Mouse (Mus musculus): Measurements from ENCODE around the gene Rin2. TPM values are rescaled to one million over a fixed set of nuclear protein-coding genes. Genes with fewer than 3 reads are reported as not detected.
"Not testable (repeated sequence)": the region's sequence is repeated elsewhere in the genome, so short reads cannot be mapped to it uniquely, and the experiment has no call there.

Rin2 gene
- polyA plus RNA-seq, 1 experiment from 2014 or later: 2.0 TPM

GRCm38 (mm10) chr2:145887937-145888765, 213.1 kb downstream of the Rin2 start:
- Histone ChIP-seq H3K4me2 (peak overlapping the region; percentile 25; the same call in 1 of the 2 replicates), H3K36me3 (replicated peaks) (no peaks in the 10 kb centered on the region; the same call in 1 of the 2 replicates), H3K9ac (no peak overlapping the region), H3K4me1 (replicated peaks) (0 out of 2 replicates have a peak, but pooled peaks cover 3% of the 10 kb centered on the region), H3K4me3 (replicated peaks) (no peak overlapping the region), H3K27me3 (no peaks in the 10 kb centered on the region), H3K27ac (replicated peaks) (peak overlapping the region; percentile 68), H3K9me3 (replicated peaks) (no peaks in the 10 kb centered on the region)
- 47% methylated on average over 14 of the region's 14 CpGs for WGBS (ENCODE audit: insufficient replicate concordance)
- peak; percentile 68 for ATAC-seq (ENCODE audit: insufficient read depth)

GRCm38 (mm10) chr2:145888766-145889480, 213.9 kb downstream of the Rin2 start:
- WGBS (ENCODE audit: insufficient replicate concordance): 55% methylated on average over 6 of the region's 6 CpGs
- Histone ChIP-seq H3K4me2 (no peak overlapping the region), H3K36me3 (replicated peaks) (no peaks in the 10 kb centered on the region; the same call in 1 of the 2 replicates), H3K27me3 (no peaks in the 10 kb centered on the region), H3K9ac (no peak overlapping the region), H3K27ac (replicated peaks) (peak overlapping the region; percentile 68), H3K4me3 (replicated peaks) (no peak overlapping the region), H3K9me3 (replicated peaks) (no peaks in the 10 kb centered on the region), H3K4me1 (replicated peaks) (0 out of 2 replicates have a peak, but pooled peaks cover 3% of the 10 kb centered on the region)
- ATAC-seq (ENCODE audit: insufficient read depth): 0 out of 2 replicates have a peak, but pooled peaks have one; percentile 23

GRCm38 (mm10) chr2:145890571-145890970, 215.6 kb downstream of the Rin2 start:
- H3K9ac ChIP-seq: no peak overlapping the region
- H3K27me3 ChIP-seq: no peaks in the 10 kb centered on the region
- H3K9me3 ChIP-seq (replicated peaks): no peaks in the 10 kb centered on the region
- no peak overlapping the region for H3K4me3 ChIP-seq (replicated peaks)
- no peaks in the 10 kb centered on the region for H3K4me1 ChIP-seq (replicated peaks)
- H3K4me2 ChIP-seq: no peak overlapping the region
- H3K36me3 ChIP-seq (replicated peaks): no peaks in the 10 kb centered on the region; the same call in 1 of the 2 replicates
- ATAC-seq (ENCODE audit: insufficient read depth): no peak
- no peak overlapping the region for H3K27ac ChIP-seq (replicated peaks)
- WGBS (ENCODE audit: insufficient replicate concordance): 53% methylated on average over 2 of the region's 2 CpGs

- H3K27me3 ChIP-seq: no peaks in the 10 kb centered on the region
- no peak overlapping the region for H3K27ac ChIP-seq (replicated peaks)
- ATAC-seq (ENCODE audit: insufficient read depth): no peak
- WGBS (ENCODE audit: insufficient replicate concordance): 90% methylated on average over 6 of the region's 6 CpGs
- H3K36me3 ChIP-seq (replicated peaks): no peaks in the 10 kb centered on the region
- H3K4me3 ChIP-seq (replicated peaks): no peak overlapping the region
- no peak overlapping the region for H3K9ac ChIP-seq
- H3K4me2 ChIP-seq: no peak overlapping the region
- H3K9me3 ChIP-seq (replicated peaks): no peaks in the 10 kb centered on the region
- no peaks in the 10 kb centered on the region for H3K4me1 ChIP-seq (replicated peaks)
Observed at GRCm38 (mm10) chr2:145893756-145894155, 218.7 kb downstream of the Rin2 start.

GRCm38 (mm10) chr2:145898106-145898505, 223.1 kb downstream of the Rin2 start:
- no peak overlapping the region for H3K4me3 ChIP-seq (replicated peaks)
- H3K27ac ChIP-seq (replicated peaks): no peak overlapping the region
- H3K4me2 ChIP-seq: no peak overlapping the region
- H3K9me3 ChIP-seq (replicated peaks): no peaks in the 10 kb centered on the region
- H3K9ac ChIP-seq: no peak overlapping the region
- no peaks in the 10 kb centered on the region for H3K36me3 ChIP-seq (replicated peaks)
- no peaks in the 10 kb centered on the region for H3K27me3 ChIP-seq
- WGBS (ENCODE audit: insufficient replicate concordance): 63% methylated on average over 9 of the region's 9 CpGs
- peaks cover 3% of the 10 kb centered on the region; the same call in 1 of the 2 replicates for H3K4me1 ChIP-seq (replicated peaks)
- no peak for ATAC-seq (ENCODE audit: insufficient read depth)

GRCm38 (mm10) chr2:145900318-145900717, 225.3 kb downstream of the Rin2 start:
- WGBS (ENCODE audit: insufficient replicate concordance): 67% methylated on average over 8 of the region's 8 CpGs
- H3K36me3 ChIP-seq (replicated peaks); H3K4me3 ChIP-seq (replicated peaks); H3K27ac ChIP-seq (replicated peaks); H3K9ac ChIP-seq; H3K4me2 ChIP-seq; ATAC-seq (ENCODE audit: insufficient read depth); H3K27me3 ChIP-seq; H3K9me3 ChIP-seq (replicated peaks): not testable (repeated sequence)
- H3K4me1 ChIP-seq (replicated peaks): peaks cover 20% of the 10 kb centered on the region

GRCm38 (mm10) chr2:145901861-145902260, 226.8 kb downstream of the Rin2 start, which contains the start of gene Naa20:
Naa20 (plus strand) TSS chr2:145902099.
- no peak for ATAC-seq (ENCODE audit: insufficient read depth)

GRCm38 (mm10) chr2:145903061-145903901, 228.3 kb downstream of the Rin2 start:
- Histone ChIP-seq H3K27me3 (no peaks in the 10 kb centered on the region), H3K4me1 (replicated peaks) (peaks cover 29% of the 10 kb centered on the region), H3K4me2 (peak overlapping the region; percentile 72), H3K4me3 (replicated peaks) (peak overlapping the region; percentile 96), H3K27ac (replicated peaks) (peak overlapping the region; percentile 77), H3K9me3 (replicated peaks) (no peaks in the 10 kb centered on the region), H3K9ac (peak overlapping the region; percentile 79), H3K36me3 (replicated peaks) (0 out of 2 replicates have a peak, but pooled peaks cover 12% of the 10 kb centered on the region)
- peak; percentile 90 for ATAC-seq (ENCODE audit: insufficient read depth)
- under 1% methylated on average over 68 of the region's 68 CpGs for WGBS (ENCODE audit: insufficient replicate concordance)

More at GRCm38 (mm10) chr2:145901861-145902260, 226.8 kb downstream of the Rin2 start, which contains the start of gene Naa20:
- no peaks in the 10 kb centered on the region for H3K27me3 ChIP-seq
- H3K36me3 ChIP-seq (replicated peaks): 0 out of 2 replicates have a peak, but pooled peaks cover 8% of the 10 kb centered on the region
- peaks cover 29% of the 10 kb centered on the region for H3K4me1 ChIP-seq (replicated peaks)
- peak within 1 kb of the TSS; percentile 72 for H3K4me2 ChIP-seq
- peak within 1 kb of the TSS; percentile 79; the same call in 1 of the 2 replicates for H3K9ac ChIP-seq
- no peaks in the 10 kb centered on the region for H3K9me3 ChIP-seq (replicated peaks)
- no peak within 1 kb of the TSS for H3K27ac ChIP-seq (replicated peaks)
- WGBS (ENCODE audit: insufficient replicate concordance): 63% methylated on average over 6 of the region's 6 CpGs
- peak within 1 kb of the TSS; percentile 96 for H3K4me3 ChIP-seq (replicated peaks)

- no peak for ATAC-seq (ENCODE audit: insufficient read depth)
- Histone ChIP-seq H3K36me3 (replicated peaks) (peaks cover 18% of the 10 kb centered on the region), H3K4me2 (peak overlapping the region; percentile 72), H3K9me3 (replicated peaks) (no peaks in the 10 kb centered on the region), H3K4me1 (replicated peaks) (peaks cover 29% of the 10 kb centered on the region), H3K4me3 (replicated peaks) (peak overlapping the region; percentile 96), H3K27me3 (no peaks in the 10 kb centered on the region), H3K27ac (replicated peaks) (no peak overlapping the region), H3K9ac (peak overlapping the region; percentile 79; the same call in 1 of the 2 replicates)
- WGBS (ENCODE audit: insufficient replicate concordance): 23% methylated on average over 12 of the region's 12 CpGs
Observed at GRCm38 (mm10) chr2:145903983-145904616, 229.1 kb downstream of the Rin2 start.

- H3K9me3 ChIP-seq (replicated peaks): no peaks in the 10 kb centered on the region
- H3K4me1 ChIP-seq (replicated peaks): peaks cover 29% of the 10 kb centered on the region
- H3K4me2 ChIP-seq: no peak overlapping the region
- no peak overlapping the region for H3K27ac ChIP-seq (replicated peaks)
- no peak for ATAC-seq (ENCODE audit: insufficient read depth)
- 66% methylated on average over 6 of the region's 6 CpGs for WGBS (ENCODE audit: insufficient replicate concordance)
- H3K4me3 ChIP-seq (replicated peaks): no peak overlapping the region
- no peaks in the 10 kb centered on the region for H3K27me3 ChIP-seq
- H3K9ac ChIP-seq: no peak overlapping the region
- peaks cover 26% of the 10 kb centered on the region for H3K36me3 ChIP-seq (replicated peaks)
Observed at GRCm38 (mm10) chr2:145905156-145905555, 230.1 kb downstream of the Rin2 start.
